Mouse (Mus musculus): ENCODE results near the gene Cacnb1.

Cacnb1 gene

GRCm38 (mm10) chr11:97985727-97986677 is 36.8 kb downstream of the Cacnb1 start, which contains the start of gene Plxdc1:
TSS of gene Plxdc1 (minus strand) at chr11:97986444.
- DNase-seq = peak; percentile 38 to 45

- peak; percentile 36 to 42 for DNase-seq
Observed at GRCm38 (mm10) chr11:97983983-97984382, 38.9 kb downstream of the Cacnb1 start.

- no peak for DNase-seq
Observed at GRCm38 (mm10) chr11:97983506-97983905, 39.3 kb downstream of the Cacnb1 start.

- no peak for DNase-seq
Observed at GRCm38 (mm10) chr11:97982721-97983120, 40.1 kb downstream of the Cacnb1 start.

GRCm38 (mm10) chr11:97980531-97980966 is 42.3 kb downstream of the Cacnb1 start:
- DNase-seq = no peak

- no peak for DNase-seq
Observed at GRCm38 (mm10) chr11:97979824-97980495, 42.9 kb downstream of the Cacnb1 start.

- no peak for DNase-seq
Observed at GRCm38 (mm10) chr11:97978392-97978791, 44.4 kb downstream of the Cacnb1 start.

- DNase-seq = no peak
Observed at GRCm38 (mm10) chr11:97977797-97978196, 45.0 kb downstream of the Cacnb1 start.

GRCm38 (mm10) chr11:97974746-97975145 is 48.1 kb downstream of the Cacnb1 start:
- no peak for DNase-seq

GRCm38 (mm10) chr11:97974141-97974540 is 48.7 kb downstream of the Cacnb1 start:
- no peak for DNase-seq

- DNase-seq = peak in 1 of 2 experiments; percentile 25
Observed at GRCm38 (mm10) chr11:97972434-97972833, 50.4 kb downstream of the Cacnb1 start.

- DNase-seq = no peak
Observed at GRCm38 (mm10) chr11:97971232-97971631, 51.6 kb downstream of the Cacnb1 start.

GRCm38 (mm10) chr11:97970771-97971170 is 52.1 kb downstream of the Cacnb1 start:
- no peak for DNase-seq

GRCm38 (mm10) chr11:97968385-97968784 is 54.4 kb downstream of the Cacnb1 start:
- DNase-seq = no peak

GRCm38 (mm10) chr11:97967114-97967513 is 55.7 kb downstream of the Cacnb1 start:
- no peak for DNase-seq

- peak; percentile 39 to 48 for DNase-seq
Observed at GRCm38 (mm10) chr11:97960907-97961306, 61.9 kb downstream of the Cacnb1 start.

GRCm38 (mm10) chr11:97959300-97959680 is 63.5 kb downstream of the Cacnb1 start:
- no peak for DNase-seq

GRCm38 (mm10) chr11:97958641-97959299 is 64.1 kb downstream of the Cacnb1 start:
- no peak for DNase-seq

GRCm38 (mm10) chr11:97956905-97957560 is 65.8 kb downstream of the Cacnb1 start:
- no peak for DNase-seq

GRCm38 (mm10) chr11:97955915-97956314 is 66.9 kb downstream of the Cacnb1 start:
- no peak for DNase-seq

GRCm38 (mm10) chr11:97955146-97955902 is 67.5 kb downstream of the Cacnb1 start:
- DNase-seq = peak; percentile 26 to 36
